Mouse (Mus musculus): ENCODE data around the gene Mfsd7a. TPM values are rescaled to one million over a fixed set of nuclear protein-coding genes. Genes with fewer than 3 reads are reported as not detected.

Gene Mfsd7a
- polyA plus RNA-seq, 1 experiment, result 3.8 TPM

DNA sequence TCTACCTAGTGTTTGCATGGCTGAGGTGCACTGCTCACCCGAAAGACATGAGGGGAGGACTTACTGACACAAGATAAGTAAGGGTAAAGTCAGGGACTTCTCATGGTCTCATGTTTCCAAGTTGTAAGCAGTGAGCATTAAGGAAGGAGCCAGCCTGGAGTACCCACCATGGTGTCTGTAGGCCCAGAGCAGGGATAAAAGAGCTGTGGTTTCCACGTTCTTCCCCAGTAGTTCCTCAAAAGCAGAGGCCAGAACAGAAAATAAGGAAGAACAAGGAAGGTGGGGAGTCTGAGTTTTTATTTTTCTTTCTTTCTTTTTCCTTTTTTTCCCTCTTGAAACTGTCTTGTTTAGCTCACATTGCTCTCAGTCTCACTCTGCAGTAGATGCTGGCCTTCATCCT, 34.0 kb downstream of the Mfsd7a start:
- 53% methylated on average over 2 of the region's 2 CpGs for WGBS
- no peak for DNase-seq
- no peak overlapping the region for H3K4me3 ChIP-seq (ENCODE audit: control insufficient read depth, insufficient read depth, low read length)
- no peaks in the 10 kb centered on the region for H3K27me3 ChIP-seq (ENCODE audit: control insufficient read depth, insufficient read depth, low read length)
- H3K27ac ChIP-seq (ENCODE audit: control insufficient read depth, insufficient read depth, low read length), result no peak overlapping the region
- no peaks in the 10 kb centered on the region for H3K36me3 ChIP-seq (ENCODE audit: control insufficient read depth, insufficient read depth, low read length)
- TF ChIP-seq POLR2A (IDR thresholded peaks at IDR 0.05; ENCODE audit: control insufficient read depth, extremely low read depth, insufficient read depth, low read length, poor library complexity) (no peak), CTCF (IDR thresholded peaks at IDR 0.05; ENCODE audit: borderline replicate concordance, control insufficient read depth, extremely low read depth, insufficient read depth, low read length, poor library complexity) (no peak)
- H3K4me1 ChIP-seq (replicated peaks; ENCODE audit: control insufficient read depth, insufficient read depth, low read length), result no peaks in the 10 kb centered on the region

DNA sequence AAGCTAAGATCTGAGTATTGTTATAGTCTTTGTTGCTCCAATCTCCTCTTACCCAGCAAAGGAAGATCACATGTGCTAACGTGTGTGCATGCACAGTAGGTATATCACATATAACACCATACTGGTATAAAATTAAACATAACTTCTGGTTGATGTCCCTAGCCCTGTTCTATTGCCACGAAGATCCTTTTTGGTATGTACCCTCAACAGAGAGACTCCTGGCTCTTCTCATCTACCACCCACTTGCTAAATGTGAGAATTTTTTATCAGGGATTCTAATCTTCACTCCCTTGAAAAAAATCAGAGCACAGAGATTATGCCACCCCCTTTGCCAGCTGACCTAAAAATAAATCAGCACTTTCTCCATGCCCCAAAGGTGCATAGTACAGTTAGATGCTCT, 41.7 kb downstream of the Mfsd7a start:
- 89% methylated on average over 2 of the region's 2 CpGs for WGBS
- no peak for TF ChIP-seq CTCF (IDR thresholded peaks at IDR 0.05; ENCODE audit: borderline replicate concordance, control insufficient read depth, extremely low read depth, insufficient read depth, low read length, poor library complexity)
- Histone ChIP-seq H3K36me3 (ENCODE audit: control insufficient read depth, insufficient read depth, low read length) (no peaks in the 10 kb centered on the region), H3K4me3 (ENCODE audit: control insufficient read depth, insufficient read depth, low read length) (no peak overlapping the region), H3K4me1 (replicated peaks; ENCODE audit: control insufficient read depth, insufficient read depth, low read length) (0 out of 2 replicates have a peak, but pooled peaks cover 3% of the 10 kb centered on the region), H3K27me3 (ENCODE audit: control insufficient read depth, insufficient read depth, low read length) (no peaks in the 10 kb centered on the region), H3K27ac (ENCODE audit: control insufficient read depth, insufficient read depth, low read length) (no peak overlapping the region)
- no peak for DNase-seq

DNA sequence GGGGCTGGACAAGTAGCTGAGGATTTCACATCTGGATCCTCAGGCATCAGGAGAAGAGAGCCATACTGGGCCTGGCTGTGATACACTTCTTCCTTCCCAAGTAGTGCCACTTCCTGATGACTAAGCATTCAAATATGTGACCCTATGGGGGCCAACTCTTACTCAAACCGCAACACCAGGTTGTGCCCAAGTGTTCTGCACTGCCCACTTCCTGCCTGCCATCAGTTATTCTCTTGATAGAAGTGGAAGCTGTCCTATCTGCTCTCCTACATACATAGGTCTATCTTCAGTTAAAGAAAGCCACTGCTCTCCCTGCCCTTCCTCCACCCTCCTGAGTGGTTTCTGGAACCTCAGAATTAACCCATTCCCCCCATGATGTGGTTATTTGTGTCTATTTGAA, 43.2 kb downstream of the Mfsd7a start:
- TF ChIP-seq CTCF (IDR thresholded peaks at IDR 0.05; ENCODE audit: borderline replicate concordance, control insufficient read depth, extremely low read depth, insufficient read depth, low read length, poor library complexity) (no peak), POLR2A (IDR thresholded peaks at IDR 0.05; ENCODE audit: control insufficient read depth, extremely low read depth, insufficient read depth, low read length, poor library complexity) (no peak)
- H3K4me1 ChIP-seq (replicated peaks; ENCODE audit: control insufficient read depth, insufficient read depth, low read length), result 0 out of 2 replicates have a peak, but pooled peaks cover 3% of the 10 kb centered on the region
- H3K36me3 ChIP-seq (ENCODE audit: control insufficient read depth, insufficient read depth, low read length), result no peaks in the 10 kb centered on the region
- no peaks in the 10 kb centered on the region for H3K27me3 ChIP-seq (ENCODE audit: control insufficient read depth, insufficient read depth, low read length)
- no peak for DNase-seq
- WGBS, result 4% methylated on average over 1 of the region's 1 CpGs
- H3K4me3 ChIP-seq (ENCODE audit: control insufficient read depth, insufficient read depth, low read length), result no peak overlapping the region
- H3K27ac ChIP-seq (ENCODE audit: control insufficient read depth, insufficient read depth, low read length), result no peak overlapping the region

DNA sequence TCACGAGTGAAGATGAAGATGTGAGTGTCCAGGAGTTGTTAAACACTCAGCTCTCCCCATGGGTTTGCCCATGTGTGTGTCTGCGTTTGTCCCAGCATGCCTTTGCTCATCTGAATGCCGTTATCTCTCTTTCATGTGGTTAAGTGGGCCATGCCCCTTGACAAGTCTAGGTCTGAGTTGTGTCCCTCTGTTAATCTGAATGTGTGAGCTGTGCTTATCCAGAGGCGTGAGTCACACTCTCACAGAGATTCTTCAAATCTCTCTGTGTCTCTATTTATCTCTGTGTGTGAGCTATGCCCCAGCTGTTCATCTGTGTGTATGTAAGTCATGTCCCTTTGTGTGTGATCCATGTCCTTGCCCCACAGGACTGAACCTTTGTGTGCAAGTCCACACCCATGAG, 45.2 kb downstream of the Mfsd7a start:
- TF ChIP-seq POLR2A (IDR thresholded peaks at IDR 0.05; ENCODE audit: control insufficient read depth, extremely low read depth, insufficient read depth, low read length, poor library complexity) (no peak), CTCF (IDR thresholded peaks at IDR 0.05; ENCODE audit: borderline replicate concordance, control insufficient read depth, extremely low read depth, insufficient read depth, low read length, poor library complexity) (no peak)
- H3K27me3 ChIP-seq (ENCODE audit: control insufficient read depth, insufficient read depth, low read length), result no peaks in the 10 kb centered on the region; the same call in 1 of the 2 replicates
- 62% methylated on average over 4 of the region's 4 CpGs for WGBS
- no peak overlapping the region for H3K27ac ChIP-seq (ENCODE audit: control insufficient read depth, insufficient read depth, low read length)
- no peaks in the 10 kb centered on the region for H3K36me3 ChIP-seq (ENCODE audit: control insufficient read depth, insufficient read depth, low read length)
- H3K4me1 ChIP-seq (replicated peaks; ENCODE audit: control insufficient read depth, insufficient read depth, low read length), result 0 out of 2 replicates have a peak, but pooled peaks cover 3% of the 10 kb centered on the region
- no peak for DNase-seq
- H3K4me3 ChIP-seq (ENCODE audit: control insufficient read depth, insufficient read depth, low read length), result no peak overlapping the region

Other genes starting within 250 kb of the Mfsd7a start
- 33.6 and 38.2 TPM in 2 replicates for gene Dr1, start 180.0 kb downstream of the Mfsd7a start, polyA plus RNA-seq (2012; rRNA removed)
- gene Pigg, start 136.3 kb downstream of the Mfsd7a start, polyA plus RNA-seq (2012; rRNA removed), result 5.0 TPM in 2 replicates
- gene Gm42517, start 81.0 kb downstream of the Mfsd7a start, polyA plus RNA-seq (2012; rRNA removed), result 0.61 and 1.1 TPM in 2 replicates
- gene Pde6b, start 60.5 kb downstream of the Mfsd7a start, polyA plus RNA-seq (2012; rRNA removed), result not detected in 2 replicates
- 35.6 and 46.8 TPM in 2 replicates for gene Atp5k, start 14.4 kb downstream of the Mfsd7a start, polyA plus RNA-seq (2012; rRNA removed)
- 17.1 and 19.8 TPM in 2 replicates for gene Pcgf3, start 12.3 kb upstream of the Mfsd7a start, polyA plus RNA-seq (2012; rRNA removed)
- gene Cplx1, start 101.1 kb upstream of the Mfsd7a start, polyA plus RNA-seq (2012; rRNA removed), result 0.27 and 0.29 TPM in 2 replicates
- 158 and 164 TPM in 2 replicates for gene Gak, start 180.9 kb upstream of the Mfsd7a start, polyA plus RNA-seq (2012; rRNA removed)
- gene Tmem175, start 180.9 kb upstream of the Mfsd7a start, polyA plus RNA-seq (2012; rRNA removed), result 73.3 and 77.3 TPM in 2 replicates
- 34.6 and 35.4 TPM in 2 replicates for gene Idua, start 211.4 kb upstream of the Mfsd7a start, polyA plus RNA-seq (2012; rRNA removed)
- 39.5 and 45.0 TPM in 2 replicates for gene Dgkq, start 220.8 kb upstream of the Mfsd7a start, polyA plus RNA-seq (2012; rRNA removed)
- 0.44 and 0.87 TPM in 2 replicates for gene Slc26a1, start 226.7 kb upstream of the Mfsd7a start, polyA plus RNA-seq (2012; rRNA removed)
- gene Fgfrl1, start 243.5 kb upstream of the Mfsd7a start, polyA plus RNA-seq (2012; rRNA removed), result 22.2 and 26.0 TPM in 2 replicates

Measured in thymus, adult 2 months (tissue).